Mouse (Mus musculus) CD4-positive, CD25-positive, alpha-beta regulatory T cell, adult 2 months (primary cell): ENCODE results near the gene Fam47e.
"Not testable (repeated sequence)": the region's sequence is repeated elsewhere in the genome, so short reads cannot be mapped to it uniquely, and the experiment has no call there.

Experiments
- DNase-seq: peaks from one replicate; pipeline ENCODE4 v3.0.0-alpha.2; 2012; ENCODE audit warnings: low read depth, low spot score

The Fam47e gene

GRCm38 (mm10) chr5:92554891-92555511 lies at the start of gene Fam47e:
Fam47e (plus strand) TSS chr5:92555069.
- no peak for DNase-seq

DNA sequence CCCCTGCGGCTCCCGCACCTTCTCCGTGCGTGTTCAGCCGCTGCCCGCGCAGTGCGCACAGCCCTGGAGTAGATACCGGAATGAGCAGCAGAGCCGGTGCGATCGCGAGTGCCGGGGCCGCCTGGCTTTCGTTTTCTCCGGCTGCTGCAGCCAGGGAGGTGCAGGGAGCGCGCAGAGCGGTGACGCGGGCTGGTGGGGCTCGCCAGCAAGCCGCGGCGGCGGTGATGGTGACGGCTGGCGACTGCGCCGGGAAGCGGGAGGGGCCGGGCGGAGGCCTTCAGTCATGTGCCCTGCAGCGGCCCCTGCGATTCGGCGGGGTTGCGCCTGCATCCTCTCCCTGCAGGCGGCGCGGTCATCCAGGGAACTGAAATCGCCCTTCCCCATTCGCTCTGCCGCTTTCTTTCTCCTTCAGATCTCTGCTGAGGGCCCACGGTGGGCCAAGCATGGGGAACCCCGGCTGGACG lies 49.4 kb upstream of the Fam47e start:
- DNase-seq: peak; percentile 95

DNA sequence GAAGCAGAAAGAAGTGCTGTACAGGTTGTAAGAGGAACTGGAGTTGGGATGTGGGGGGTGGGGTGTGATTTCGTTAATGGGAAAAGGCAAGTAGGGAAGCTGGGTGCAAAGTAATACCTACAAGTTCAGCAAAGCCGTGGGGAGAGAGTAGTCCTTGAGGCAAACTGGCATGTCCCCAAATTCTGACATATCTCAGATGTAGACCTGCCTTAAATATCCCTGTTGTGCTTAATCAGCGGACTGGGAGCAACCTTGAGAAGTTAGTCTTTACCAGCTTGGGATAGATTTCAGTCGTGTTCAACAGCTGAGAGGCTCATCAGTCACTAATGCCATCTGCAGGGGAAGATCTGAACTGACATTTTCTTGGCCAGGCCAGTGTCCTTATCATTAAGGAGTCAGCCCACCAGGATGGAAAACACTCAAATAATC lies 48.6 kb upstream of the Fam47e start:
- DNase-seq: peak; percentile 80

- no peak for DNase-seq
Observed at GRCm38 (mm10) chr5:92506733-92507132, 48.1 kb upstream of the Fam47e start, which contains the start of gene Scarb2. Scarb2 (minus strand) TSS chr5:92506833.

DNA sequence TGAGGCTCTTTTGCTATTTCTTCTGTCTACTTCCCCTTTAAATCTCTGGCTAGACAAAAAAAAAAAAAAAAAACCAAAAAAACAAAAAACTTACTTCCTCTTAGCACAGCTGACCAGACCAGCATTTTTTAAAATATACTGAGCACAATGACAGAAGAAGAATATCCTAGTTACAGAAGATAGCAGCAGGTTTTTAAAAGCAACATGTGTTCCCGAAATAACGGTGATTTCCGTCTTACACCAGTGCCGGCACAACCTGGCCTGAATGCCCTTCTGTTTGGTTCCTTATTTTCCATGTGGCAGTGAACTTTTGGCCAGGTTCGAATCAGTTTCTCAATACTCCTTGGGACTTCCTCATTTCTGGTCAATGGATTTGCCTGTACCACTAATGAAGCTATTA lies 46.0 kb upstream of the Fam47e start:
- DNase-seq: no peak

- DNase-seq: peak; percentile 44
Observed at GRCm38 (mm10) chr5:92511256-92511655, 43.6 kb upstream of the Fam47e start.

GRCm38 (mm10) chr5:92512066-92512465 lies 42.8 kb upstream of the Fam47e start:
- no peak for DNase-seq

DNA sequence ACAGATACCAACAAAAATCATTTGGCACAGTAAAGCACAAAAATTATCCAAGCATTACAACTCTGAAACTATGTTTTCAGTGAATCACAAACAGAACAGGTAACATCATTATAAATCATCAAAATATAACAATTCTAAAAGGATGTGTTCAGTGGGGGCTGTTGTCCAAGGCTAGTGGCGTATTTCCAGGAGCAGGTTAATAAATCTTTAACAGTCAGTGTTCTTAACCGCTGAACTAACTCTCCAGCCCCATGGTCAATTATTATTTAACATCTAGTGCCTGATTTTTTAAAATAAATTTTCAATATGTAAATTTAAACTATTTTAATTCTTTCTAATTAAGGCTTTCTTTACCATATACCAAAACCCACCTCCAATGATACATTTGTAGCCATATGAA lies 33.7 kb upstream of the Fam47e start:
- not testable (repeated sequence) for DNase-seq

DNA sequence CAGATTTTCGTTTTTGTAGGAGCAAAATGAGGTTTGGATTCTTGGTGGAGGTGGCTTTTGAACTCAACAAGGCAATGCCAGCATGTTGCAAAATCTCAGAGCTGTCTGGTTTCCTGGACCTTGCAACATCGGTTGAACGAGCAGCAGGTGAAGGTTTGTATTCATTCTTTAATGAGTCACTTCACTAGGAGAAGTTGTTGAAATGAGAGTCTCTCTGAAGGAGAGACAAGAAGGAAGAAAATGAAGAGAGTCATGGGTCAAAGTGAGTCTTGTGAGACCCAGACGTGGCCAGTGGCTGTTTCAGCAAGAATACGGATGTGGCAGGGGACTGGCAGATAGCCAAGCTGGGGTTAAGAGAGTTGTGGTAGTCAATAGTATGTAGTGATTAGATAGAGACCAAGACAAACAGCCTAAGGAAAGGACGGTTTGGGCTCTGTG lies 30.0 kb upstream of the Fam47e start:
- DNase-seq: no peak

DNA sequence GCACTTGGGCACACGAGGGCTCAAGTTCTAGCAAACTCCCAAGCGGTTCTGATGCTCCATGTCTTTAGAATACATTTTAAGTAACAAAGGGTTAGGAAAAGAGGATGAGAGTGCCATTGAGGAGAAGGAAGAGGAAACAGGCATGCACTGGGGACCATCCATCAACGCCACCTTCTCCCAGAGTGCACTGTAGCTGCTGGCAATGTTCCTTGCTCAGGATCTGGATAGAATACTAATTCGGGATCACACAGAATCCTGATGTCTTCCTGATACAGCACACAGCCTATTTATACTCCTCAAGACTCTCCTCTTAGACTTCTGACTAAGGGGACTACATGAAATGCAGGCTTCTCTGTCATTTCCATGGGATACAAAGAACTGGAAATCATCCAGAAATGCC lies 15.2 kb upstream of the Fam47e start:
- DNase-seq: no peak

DNA sequence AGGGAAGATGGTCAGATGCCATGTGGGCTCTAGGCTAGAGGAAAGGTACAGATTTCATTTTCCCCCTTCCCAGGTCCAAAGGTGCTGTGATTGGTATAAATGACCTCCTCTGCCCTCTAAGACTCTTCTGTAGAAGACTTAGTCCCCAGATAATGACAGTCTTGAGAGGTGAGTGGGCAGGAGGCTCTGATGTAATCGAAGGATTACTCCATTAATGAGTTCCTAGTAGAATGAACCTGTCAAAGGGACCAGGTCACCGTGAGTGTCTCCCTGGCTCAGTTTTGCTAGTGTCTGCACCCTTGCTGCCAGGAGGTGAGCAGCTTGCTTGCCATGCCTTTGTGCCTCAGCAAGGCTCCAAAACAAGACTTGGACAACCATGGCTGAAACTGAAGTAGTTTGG lies 2.3 kb upstream of the Fam47e start:
- no peak for DNase-seq

- DNase-seq: peak; percentile 37
Observed at GRCm38 (mm10) chr5:92553939-92554338, 930 bp upstream of the Fam47e start.

DNA sequence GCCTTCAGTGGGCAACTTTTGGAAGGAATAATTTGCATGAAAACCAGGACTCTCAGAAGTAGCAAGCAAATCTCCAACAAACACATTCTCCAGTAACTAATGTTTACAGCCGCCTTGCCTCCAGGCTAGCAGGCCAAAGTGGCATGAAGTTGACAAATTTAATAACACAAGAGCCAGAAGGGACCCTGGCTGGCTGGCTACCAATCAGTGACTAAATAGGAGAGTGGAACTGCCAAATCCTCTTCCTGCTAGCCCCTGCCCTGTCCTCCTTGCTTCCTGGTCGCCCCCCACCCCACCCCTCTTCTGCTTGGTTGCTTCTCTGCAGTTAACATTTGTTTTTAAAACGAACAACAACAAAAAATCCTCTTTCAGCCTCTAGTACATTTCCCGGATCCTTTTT lies 426 bp upstream of the Fam47e start:
- DNase-seq: no peak

GRCm38 (mm10) chr5:92555905-92556304 lies 1.0 kb downstream of the Fam47e start:
- no peak for DNase-seq

GRCm38 (mm10) chr5:92557508-92557907 lies 2.6 kb downstream of the Fam47e start:
- no peak for DNase-seq

DNA sequence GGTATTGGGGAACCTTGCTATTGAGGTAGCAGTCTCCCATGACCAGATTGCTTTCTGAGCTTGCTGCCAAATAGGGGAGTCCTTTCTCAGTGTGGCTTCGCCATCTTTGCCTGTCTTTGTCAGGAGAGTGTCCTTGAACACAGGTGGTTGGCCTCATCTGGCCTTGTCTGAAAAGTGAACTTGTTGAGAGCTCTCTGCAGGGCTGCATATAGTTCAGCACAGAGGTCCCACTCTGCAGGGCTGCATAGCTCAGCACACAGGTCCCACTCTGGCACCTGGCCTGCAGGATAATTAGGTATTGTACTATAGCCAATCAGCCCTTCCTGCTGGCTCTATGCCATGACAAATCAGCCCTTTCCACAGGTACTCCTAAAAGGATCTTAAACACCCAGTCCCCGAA lies 5.3 kb downstream of the Fam47e start:
- DNase-seq: no peak

- no peak for DNase-seq
Observed at GRCm38 (mm10) chr5:92562002-92562401, 7.1 kb downstream of the Fam47e start.

DNA sequence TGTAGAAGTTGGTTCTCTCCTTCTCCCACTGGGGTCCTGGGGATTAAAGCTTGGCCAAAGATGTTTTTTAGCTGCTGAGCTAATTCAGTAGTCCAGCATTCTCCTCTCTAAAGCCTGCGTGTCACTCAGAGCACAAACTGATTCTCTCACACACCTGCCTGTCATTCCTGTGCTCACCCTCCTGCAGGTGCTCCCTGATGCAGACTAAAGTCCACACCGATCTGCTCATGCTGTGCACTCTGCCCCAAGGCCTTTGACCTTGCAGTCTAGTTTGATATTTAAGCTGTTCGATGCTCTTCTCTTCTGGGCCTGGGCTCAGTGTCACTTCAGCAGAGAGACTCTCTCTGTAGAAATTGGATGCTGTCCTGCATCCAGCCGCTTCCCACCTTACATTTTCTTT lies 16.4 kb downstream of the Fam47e start:
- DNase-seq: no peak

DNA sequence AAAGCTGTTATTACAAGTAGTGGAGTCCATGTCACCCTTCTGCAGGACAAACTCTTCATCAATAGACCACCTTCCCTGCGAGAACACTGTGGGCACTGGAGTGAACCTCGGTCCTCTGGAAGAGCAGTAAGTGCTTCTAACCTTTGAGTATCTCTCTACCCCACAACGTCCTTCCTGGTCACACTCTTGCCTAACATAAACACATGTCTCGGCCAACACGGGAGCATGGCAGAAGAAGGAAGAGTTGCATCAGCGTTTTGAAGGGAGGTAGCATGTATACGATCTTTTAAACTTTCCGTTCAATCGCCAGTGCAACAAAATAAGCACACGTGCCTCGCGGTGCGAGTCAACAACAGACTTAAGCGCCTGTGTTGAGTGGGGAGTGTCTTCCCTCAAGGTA lies 24.7 kb downstream of the Fam47e start:
- DNase-seq: no peak

DNA sequence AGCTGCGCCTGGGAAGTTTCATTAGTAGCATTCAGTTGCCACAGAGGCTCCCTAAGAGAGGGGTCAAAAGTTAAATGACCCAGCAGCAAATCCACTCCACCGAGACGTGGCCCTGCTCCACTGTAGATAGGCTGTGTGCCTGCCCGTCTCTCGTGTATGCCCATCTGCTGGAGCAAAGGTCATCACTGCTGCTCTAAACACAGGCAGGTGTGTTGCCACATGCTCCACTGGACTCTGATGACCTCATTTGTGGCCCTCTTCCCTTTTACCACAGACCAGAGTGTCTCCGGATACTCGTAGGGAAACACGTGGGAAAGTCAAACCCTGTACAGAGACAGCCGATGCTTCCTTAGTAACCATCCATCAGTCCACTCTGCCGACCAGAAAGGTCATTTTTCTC lies 31.1 kb downstream of the Fam47e start:
- no peak for DNase-seq

- no peak for DNase-seq
Observed at GRCm38 (mm10) chr5:92595026-92595425, 40.2 kb downstream of the Fam47e start.

GRCm38 (mm10) chr5:92596865-92597264 lies 42.0 kb downstream of the Fam47e start:
- DNase-seq: no peak

GRCm38 (mm10) chr5:92599030-92599429 lies 44.2 kb downstream of the Fam47e start:
- DNase-seq: no peak
